Mouse (Mus musculus): Measurements from ENCODE around the gene Pgp. TPM values are rescaled to one million over a fixed set of nuclear protein-coding genes. Genes with fewer than 3 reads are reported as not detected.

Pgp gene
- polyA plus RNA-seq, 1 experiment from 2014 or later, result 48.7 TPM

DNA sequence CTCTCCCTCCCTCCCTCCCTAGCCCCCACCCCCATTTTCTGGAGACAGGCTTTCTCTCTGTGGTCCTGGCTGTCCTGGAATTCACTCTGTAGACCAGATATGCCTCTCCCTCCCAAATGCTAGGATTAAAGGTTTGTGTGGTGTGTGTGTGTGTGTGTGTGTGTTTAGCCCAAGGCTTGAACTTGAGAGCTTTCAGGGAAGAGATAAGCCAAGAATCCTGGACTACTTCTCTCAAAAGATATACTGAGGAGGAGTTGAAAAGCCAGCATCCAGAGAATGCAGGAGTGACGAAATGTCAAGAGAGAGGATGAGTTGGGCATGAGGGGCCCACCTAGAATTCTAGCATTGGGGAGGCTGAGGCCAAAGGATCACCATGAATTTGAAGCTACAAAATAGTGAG is 7.3 kb upstream of the Pgp start:
- Histone ChIP-seq H3K27me3 (no peaks in the 10 kb centered on the region), H3K27ac (no peak overlapping the region), H3K9ac (no peak overlapping the region), H3K4me2 (no peak overlapping the region), H3K4me1 (no peaks in the 10 kb centered on the region), H3K36me3 (no peaks in the 10 kb centered on the region), H3K9me3 (no peaks in the 10 kb centered on the region), H3K4me3 (no peak overlapping the region)
- 78% methylated on average over 1 of the region's 1 CpGs for WGBS
- no peak for ATAC-seq (ENCODE audit: insufficient number of reproducible peaks, insufficient read depth, low FRiP score, low TSS enrichment, low read depth)

DNA sequence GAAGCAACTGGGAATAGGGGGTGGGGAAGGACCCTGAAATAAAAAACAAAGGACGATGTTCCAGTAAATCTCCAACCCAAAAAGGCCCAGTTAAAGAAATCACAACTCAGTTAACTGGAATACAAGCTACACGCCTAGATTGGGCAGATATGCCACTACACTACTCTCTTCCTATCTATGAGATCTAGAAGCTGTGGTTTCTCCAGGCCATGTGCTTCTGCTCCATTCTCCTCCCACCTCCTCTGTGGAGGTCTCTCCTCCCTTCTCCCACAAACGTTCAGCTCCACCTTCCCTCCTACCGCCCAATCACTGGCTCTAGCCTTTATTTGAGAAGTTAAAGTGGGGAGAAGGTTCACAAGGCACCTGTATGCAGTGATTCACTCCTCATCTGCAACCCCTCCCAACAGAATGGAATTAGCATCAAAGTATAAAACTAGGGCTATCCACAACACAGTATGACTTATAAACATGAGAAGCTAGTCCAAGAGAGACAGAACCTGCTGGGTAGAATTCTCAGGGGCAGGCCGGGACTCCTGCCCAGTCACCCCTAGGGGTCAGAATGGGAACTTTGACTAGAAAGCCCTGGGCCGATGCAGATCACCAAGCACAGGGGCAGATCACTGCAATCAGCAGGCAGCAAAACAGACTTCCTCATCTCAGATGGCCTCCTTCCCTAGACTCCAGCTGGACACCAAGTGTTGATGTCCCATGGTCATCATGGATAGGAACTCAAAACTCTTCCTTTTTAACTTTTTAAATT is 6.6 kb upstream of the Pgp start:
- no peak for ATAC-seq (ENCODE audit: insufficient number of reproducible peaks, insufficient read depth, low FRiP score, low TSS enrichment, low read depth)
- no peaks in the 10 kb centered on the region for H3K36me3 ChIP-seq
- 50% methylated on average over 6 of the region's 6 CpGs for WGBS
- no peak overlapping the region for H3K4me2 ChIP-seq
- no peak overlapping the region for H3K4me3 ChIP-seq
- H3K9ac ChIP-seq, result no peak overlapping the region
- no peak overlapping the region for H3K27ac ChIP-seq
- no peaks in the 10 kb centered on the region for H3K4me1 ChIP-seq
- no peaks in the 10 kb centered on the region for H3K27me3 ChIP-seq
- no peaks in the 10 kb centered on the region for H3K9me3 ChIP-seq

DNA sequence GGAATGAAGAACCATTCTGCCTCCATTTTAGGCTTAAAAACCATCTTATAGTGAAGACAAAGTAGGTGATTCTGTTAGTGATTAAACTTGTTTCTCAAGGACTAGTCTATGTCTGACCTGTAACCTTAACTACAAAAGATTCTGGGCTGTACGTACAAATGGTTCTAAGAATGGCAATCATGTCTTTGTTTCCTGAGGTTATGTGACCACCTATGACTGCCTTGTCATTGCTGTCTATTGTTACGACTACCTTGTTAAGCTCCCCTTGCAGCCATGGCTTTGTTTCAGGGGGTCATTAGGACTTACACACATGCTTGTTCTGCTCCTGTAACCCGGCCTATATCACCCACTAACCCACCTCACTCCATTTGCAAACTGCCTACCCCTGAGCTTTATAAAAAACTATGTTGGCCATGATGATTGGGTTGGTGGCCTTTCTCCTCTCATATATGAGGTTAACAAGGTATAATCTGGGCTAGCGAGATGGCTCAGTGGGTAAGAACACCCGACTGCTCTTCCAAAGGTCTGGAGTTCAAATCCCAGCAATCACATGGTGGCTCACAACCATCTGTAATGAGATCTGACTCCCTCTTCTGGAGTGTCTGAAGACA is 1.5 kb upstream of the Pgp start:
- Histone ChIP-seq H3K27ac (no peak overlapping the region), H3K36me3 (peaks cover 6% of the 10 kb centered on the region), H3K4me1 (peaks cover 31% of the 10 kb centered on the region), H3K27me3 (no peaks in the 10 kb centered on the region), H3K4me2 (no peak overlapping the region), H3K4me3 (no peak overlapping the region), H3K9ac (no peak overlapping the region), H3K9me3 (no peaks in the 10 kb centered on the region)
- 87% methylated on average over 5 of the region's 5 CpGs for WGBS
- no peak for ATAC-seq (ENCODE audit: insufficient number of reproducible peaks, insufficient read depth, low FRiP score, low TSS enrichment, low read depth)

DNA sequence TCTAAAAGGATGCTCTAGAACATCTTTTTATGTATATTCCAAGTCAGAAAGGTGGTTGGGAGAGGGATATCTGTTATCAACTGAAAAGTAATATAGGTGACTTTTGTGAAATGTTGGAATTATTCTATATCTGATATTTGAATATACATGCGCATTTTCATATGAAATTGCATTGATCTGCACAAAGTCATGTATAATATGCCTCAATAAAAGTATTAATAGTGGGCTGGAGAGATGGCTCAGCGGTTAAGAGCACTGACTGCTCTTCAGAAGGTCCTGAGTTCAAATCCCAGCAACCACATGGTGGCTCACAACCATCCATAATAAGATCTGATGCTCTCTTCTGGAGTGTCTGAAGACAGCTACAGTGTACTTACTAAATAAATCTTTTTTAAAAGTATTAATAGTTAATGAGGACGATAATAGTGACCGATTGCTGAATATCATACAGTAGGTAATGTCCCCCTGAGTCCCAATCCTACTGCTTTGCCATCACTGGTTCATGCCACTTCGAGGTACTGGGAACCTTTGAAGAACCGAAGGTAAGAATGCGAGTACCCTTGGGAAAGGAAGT is 769 bp upstream of the Pgp start:
- WGBS, result 17% methylated on average over 7 of the region's 7 CpGs
- no peaks in the 10 kb centered on the region for H3K9me3 ChIP-seq
- ATAC-seq (ENCODE audit: insufficient number of reproducible peaks, insufficient read depth, low FRiP score, low TSS enrichment, low read depth), result no peak

DNA sequence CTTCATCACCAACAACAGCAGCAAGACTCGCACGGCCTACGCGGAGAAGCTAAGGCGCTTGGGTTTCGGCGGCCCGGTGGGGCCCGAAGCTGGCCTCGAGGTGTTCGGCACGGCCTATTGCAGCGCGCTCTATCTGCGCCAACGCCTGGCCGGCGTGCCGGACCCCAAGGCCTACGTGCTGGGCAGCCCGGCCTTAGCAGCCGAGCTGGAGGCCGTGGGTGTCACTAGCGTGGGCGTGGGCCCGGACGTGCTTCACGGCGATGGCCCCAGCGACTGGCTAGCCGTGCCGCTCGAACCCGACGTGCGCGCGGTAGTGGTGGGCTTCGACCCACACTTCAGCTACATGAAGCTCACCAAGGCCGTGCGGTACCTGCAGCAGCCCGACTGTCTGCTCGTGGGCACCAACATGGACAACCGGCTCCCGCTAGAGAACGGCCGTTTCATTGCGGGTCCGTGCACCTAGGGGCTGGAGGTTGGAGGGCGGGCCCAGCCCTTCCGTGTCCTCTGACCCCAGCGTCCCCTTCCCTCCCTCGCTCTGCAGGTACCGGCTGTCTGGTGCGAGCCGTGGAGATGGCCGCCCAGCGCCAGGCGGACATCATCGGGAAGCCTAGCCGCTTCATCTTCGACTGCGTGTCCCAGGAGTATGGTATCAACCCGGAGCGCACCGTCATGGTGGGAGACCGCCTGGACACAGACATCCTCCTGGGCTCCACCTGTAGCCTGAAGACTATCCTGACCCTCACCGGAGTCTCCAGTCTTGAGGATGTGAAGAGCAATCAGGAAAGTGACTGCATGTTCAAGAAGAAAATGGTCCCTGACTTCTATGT is 722 bp downstream of the Pgp start:
- peak overlapping the region; percentile 86 for H3K4me3 ChIP-seq
- H3K9me3 ChIP-seq, result no peaks in the 10 kb centered on the region
- no peaks in the 10 kb centered on the region for H3K27me3 ChIP-seq
- H3K9ac ChIP-seq, result peak overlapping the region; percentile 91
- H3K4me1 ChIP-seq, result peaks cover 42% of the 10 kb centered on the region
- peak; percentile 0; the same call in 1 of the 2 replicates for ATAC-seq (ENCODE audit: insufficient number of reproducible peaks, insufficient read depth, low FRiP score, low TSS enrichment, low read depth)
- peak overlapping the region; percentile 82 for H3K27ac ChIP-seq
- H3K36me3 ChIP-seq, result peaks cover 28% of the 10 kb centered on the region
- WGBS, result 1% methylated on average over 68 of the region's 68 CpGs
- H3K4me2 ChIP-seq, result peak overlapping the region; percentile 99

More for the DNA sequence above, 769 bp upstream of the Pgp start:
- Histone ChIP-seq H3K9ac (peak overlapping the region; percentile 91), H3K36me3 (peaks cover 13% of the 10 kb centered on the region), H3K27ac (peak overlapping the region; percentile 82), H3K4me2 (peak overlapping the region; percentile 99), H3K27me3 (no peaks in the 10 kb centered on the region), H3K4me1 (peaks cover 37% of the 10 kb centered on the region), H3K4me3 (peak overlapping the region; percentile 86)

DNA sequence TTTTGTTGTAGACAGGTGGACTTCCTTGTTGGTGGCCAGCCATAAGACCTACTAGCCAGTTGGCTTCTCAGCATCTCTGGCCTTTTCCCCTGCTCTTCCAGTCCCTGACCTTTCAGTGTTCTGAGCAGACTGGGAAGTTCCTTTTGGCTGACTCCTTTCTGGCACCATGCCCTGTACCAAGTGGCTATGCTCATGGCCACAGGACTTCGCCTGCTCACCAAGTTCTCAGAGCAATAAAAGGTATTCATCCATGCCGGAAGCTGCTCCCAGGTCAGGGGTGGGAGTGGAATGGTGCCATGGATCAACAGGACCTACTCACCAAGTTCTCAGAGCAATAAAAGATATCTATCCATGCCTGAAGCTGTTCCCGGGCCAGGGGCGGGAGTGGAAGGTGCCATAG is 2.3 kb downstream of the Pgp start:
- H3K4me1 ChIP-seq, result peaks cover 45% of the 10 kb centered on the region
- H3K36me3 ChIP-seq, result peaks cover 40% of the 10 kb centered on the region
- no peaks in the 10 kb centered on the region for H3K27me3 ChIP-seq
- peak overlapping the region; percentile 86 for H3K4me3 ChIP-seq
- no peaks in the 10 kb centered on the region for H3K9me3 ChIP-seq
- WGBS, result 89% methylated on average over 4 of the region's 4 CpGs
- H3K4me2 ChIP-seq, result peak overlapping the region; percentile 99
- ATAC-seq (ENCODE audit: insufficient number of reproducible peaks, insufficient read depth, low FRiP score, low TSS enrichment, low read depth), result no peak
- peak overlapping the region; percentile 91 for H3K9ac ChIP-seq
- H3K27ac ChIP-seq, result no peak overlapping the region

DNA sequence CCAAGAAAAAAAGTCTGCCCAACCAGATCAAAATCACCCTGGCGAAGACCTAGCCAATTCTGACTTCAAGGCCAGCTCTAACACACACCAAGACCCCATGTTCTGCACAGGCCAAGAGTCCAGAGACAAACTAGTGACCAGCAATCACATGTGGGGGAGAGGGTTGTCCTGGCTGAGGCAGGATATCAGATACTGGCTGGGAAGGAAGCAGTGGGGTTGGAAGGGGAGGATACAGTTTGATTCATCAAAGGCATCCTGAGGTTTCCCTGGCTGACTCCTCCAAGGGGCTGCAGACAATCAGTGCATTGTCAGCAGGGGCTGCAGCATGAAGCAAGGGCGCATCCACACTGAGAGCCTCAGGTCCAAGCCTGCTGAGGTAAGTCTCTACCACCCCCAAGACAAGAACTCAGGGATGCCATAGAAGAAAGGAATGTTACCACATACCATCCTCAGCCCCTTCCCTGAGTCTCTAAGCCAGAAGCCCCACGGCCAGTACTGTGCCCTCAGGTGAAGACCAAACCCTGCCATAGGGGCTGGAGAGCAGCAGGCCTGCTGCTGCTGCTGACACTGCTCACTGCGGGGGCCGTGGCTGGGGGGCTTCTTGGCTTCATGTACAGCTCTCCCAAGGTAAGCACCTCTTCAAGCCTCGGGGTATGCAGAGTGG is 3.6 kb downstream of the Pgp start, which contains the start of gene Bricd5:
TSS of gene Bricd5 (plus strand) at position 273 of the 664 bp plus-strand sequence.
- Histone ChIP-seq H3K9ac (0 out of 2 replicates have a peak within 1 kb of the TSS, but pooled peaks have one; percentile 91), H3K4me1 (peaks cover 53% of the 10 kb centered on the region), H3K27ac (peak within 1 kb of the TSS; percentile 51; the same call in 1 of the 2 replicates)

DNA sequence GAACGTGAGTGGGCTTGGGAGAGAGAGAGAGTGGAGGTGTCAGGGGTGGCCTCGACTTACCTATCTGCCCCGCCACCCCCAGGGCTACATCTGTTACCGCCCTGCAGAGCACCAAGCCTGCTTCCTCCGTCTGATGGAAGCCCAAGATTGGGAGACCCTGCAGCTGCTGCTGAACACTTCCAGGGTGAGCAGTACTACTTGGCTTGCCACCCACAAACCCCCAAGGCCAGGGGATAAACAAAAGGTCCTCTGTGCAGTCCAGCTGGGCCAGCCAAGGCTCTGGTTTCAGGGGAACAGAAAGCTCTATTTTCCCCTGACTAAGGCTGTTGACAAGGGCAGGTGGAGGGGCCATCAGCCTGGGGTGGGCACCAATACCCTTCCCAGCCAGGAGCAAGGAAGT is 4.4 kb downstream of the Pgp start:
- H3K27ac ChIP-seq, result no peak overlapping the region; the same call in 1 of the 2 replicates
- no peak overlapping the region for H3K9ac ChIP-seq
- peaks cover 53% of the 10 kb centered on the region for H3K4me1 ChIP-seq
- peaks cover 40% of the 10 kb centered on the region for H3K36me3 ChIP-seq
- H3K27me3 ChIP-seq, result no peaks in the 10 kb centered on the region
- H3K9me3 ChIP-seq, result no peaks in the 10 kb centered on the region
- WGBS, result 57% methylated on average over 5 of the region's 5 CpGs
- ATAC-seq (ENCODE audit: insufficient number of reproducible peaks, insufficient read depth, low FRiP score, low TSS enrichment, low read depth), result no peak
- H3K4me3 ChIP-seq, result no peak overlapping the region
- H3K4me2 ChIP-seq, result no peak overlapping the region

More for the DNA sequence above, 3.6 kb downstream of the Pgp start, which contains the start of gene Bricd5:
- Histone ChIP-seq H3K36me3 (peaks cover 40% of the 10 kb centered on the region), H3K4me2 (peak within 1 kb of the TSS; percentile 99), H3K4me3 (peak within 1 kb of the TSS; percentile 9; the same call in 1 of the 2 replicates), H3K9me3 (no peaks in the 10 kb centered on the region), H3K27me3 (no peaks in the 10 kb centered on the region)
- ATAC-seq (ENCODE audit: insufficient number of reproducible peaks, insufficient read depth, low FRiP score, low TSS enrichment, low read depth), result no peak
- 57% methylated on average over 6 of the region's 6 CpGs for WGBS

DNA sequence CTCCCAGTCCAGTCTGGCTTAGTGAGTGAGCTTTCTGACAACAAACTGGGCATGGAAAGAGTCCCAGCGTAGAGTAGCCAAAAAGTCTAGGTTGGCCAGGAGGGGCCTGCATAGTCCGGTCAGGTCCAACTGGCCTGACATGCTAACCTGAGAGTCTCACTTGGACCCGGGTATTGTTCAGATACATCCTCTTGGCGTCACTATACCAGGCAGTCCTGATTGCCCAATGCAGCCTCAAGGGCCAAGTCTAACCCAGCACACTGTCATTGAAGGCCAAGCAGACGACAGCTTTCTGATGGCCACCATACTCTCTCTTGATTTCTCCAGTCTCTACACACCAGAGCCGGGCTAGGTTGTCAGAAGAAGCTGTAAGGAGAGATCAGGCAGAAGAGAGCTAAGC is 5.4 kb downstream of the Pgp start:
- no peak for ATAC-seq (ENCODE audit: insufficient number of reproducible peaks, insufficient read depth, low FRiP score, low TSS enrichment, low read depth)
- no peak overlapping the region for H3K4me3 ChIP-seq
- 89% methylated on average over 6 of the region's 6 CpGs for WGBS
- H3K4me1 ChIP-seq, result peaks cover 62% of the 10 kb centered on the region
- H3K4me2 ChIP-seq, result no peak overlapping the region
- H3K9ac ChIP-seq, result no peak overlapping the region
- no peaks in the 10 kb centered on the region for H3K9me3 ChIP-seq
- H3K27me3 ChIP-seq, result no peaks in the 10 kb centered on the region
- no peak overlapping the region for H3K27ac ChIP-seq
- H3K36me3 ChIP-seq, result peaks cover 40% of the 10 kb centered on the region

DNA sequence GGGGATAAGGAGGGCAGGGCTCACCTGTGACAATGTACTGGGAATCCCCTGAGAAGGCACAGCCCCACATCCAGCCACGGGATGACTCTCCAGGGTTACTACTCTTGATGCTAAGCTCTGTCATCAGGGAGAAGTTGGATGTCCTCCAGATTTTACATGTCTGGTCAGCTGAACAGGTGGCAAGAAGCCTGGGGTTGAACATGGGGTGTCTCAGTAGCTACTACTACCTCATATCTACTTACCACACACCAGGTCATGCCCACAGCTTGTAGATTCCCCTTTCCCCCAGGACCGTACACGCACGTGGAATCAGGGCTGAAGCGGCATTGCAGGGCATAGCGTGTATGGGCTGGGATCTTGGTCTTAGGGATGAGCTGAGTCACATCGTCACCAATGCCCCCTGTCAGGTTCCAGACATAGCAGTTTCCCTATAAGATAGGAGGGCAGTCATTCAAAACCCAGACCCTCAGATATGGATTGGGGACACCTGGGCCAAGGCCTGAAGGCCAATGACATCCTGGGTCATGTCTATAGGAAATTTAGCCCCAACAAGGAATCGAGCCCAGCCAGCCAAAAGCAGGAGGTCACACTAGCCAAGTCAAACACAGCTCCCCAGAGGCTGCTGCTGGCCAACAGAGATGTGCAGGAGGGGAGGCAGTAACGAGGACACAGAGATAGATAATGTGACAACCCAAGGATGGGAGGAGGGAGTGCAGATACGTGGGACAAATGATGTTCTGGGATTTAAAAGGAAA is 6.0 kb downstream of the Pgp start:
- Histone ChIP-seq H3K4me3 (no peak overlapping the region), H3K27ac (no peak overlapping the region), H3K4me2 (no peak overlapping the region), H3K9ac (no peak overlapping the region), H3K36me3 (peaks cover 40% of the 10 kb centered on the region), H3K27me3 (no peaks in the 10 kb centered on the region), H3K9me3 (no peaks in the 10 kb centered on the region), H3K4me1 (peaks cover 56% of the 10 kb centered on the region)
- no peak for ATAC-seq (ENCODE audit: insufficient number of reproducible peaks, insufficient read depth, low FRiP score, low TSS enrichment, low read depth)
- 93% methylated on average over 10 of the region's 10 CpGs for WGBS
